Mouse (Mus musculus): Measurements from ENCODE around the gene Camsap3. TPM values are rescaled to one million over a fixed set of nuclear protein-coding genes. Genes with fewer than 3 reads are reported as not detected.
A peak's percentile ranks its signal among the peaks of the same experiment; 100 is the strongest.

Camsap3 gene
- total and polyA plus RNA-seq, 3 experiments, result 0.62 to 5.1 TPM; not detected in 1

DNA sequence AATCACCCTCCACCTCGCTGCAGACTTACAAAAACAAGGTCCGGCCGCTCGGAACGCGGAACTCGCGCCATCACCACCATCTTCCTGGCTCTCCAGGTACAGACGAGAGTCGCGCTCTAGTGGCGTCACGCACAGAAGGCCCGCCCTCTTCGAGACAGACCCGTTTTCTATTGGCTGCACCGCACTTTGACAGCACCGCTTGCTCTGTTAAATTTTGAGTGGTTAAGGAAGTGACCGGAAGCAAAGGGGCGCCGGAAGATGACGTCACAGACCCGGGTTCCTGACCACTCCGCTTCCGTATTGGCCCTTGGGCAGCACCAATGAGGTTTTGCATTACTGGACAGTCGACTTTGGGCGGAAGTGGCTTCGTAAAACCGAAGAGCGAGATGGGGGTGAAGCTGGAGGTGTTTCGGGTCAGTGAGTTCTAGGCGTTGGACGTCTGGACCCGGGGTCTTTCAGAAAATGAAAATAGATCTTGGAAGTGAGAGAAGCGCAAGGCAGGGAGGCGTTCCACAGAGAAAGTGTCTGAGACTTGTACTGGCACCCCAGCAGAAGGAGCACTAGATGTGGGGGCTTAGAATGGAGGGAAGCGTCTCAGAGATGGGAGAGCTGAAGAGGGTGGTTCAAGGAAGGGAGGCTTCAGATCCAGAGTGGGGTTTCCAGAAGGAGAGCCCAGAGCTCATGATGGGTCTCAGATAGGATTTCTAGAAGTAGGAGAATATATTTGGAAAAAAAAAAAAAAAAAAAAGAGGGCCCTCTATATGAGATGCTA is 34.3 kb downstream of the Camsap3 start, which contains the start of the genes Xab2 and Pet100 (continued):
- TF ChIP-seq ZNF384 (IDR thresholded peaks at IDR 0.05; ENCODE audit: low read depth, low read length) (no peak), GATA1 (IDR thresholded peaks at IDR 0.05; ENCODE audit: low read depth, low read length) (0 out of 2 replicates have a peak, but pooled peaks have one; percentile 4), MAZ (IDR thresholded peaks at IDR 0.05; ENCODE audit: low read depth, low read length) (peak; percentile 92), NELFE (IDR thresholded peaks at IDR 0.05; ENCODE audit: low read depth, low read length) (peak; percentile 60)

DNA sequence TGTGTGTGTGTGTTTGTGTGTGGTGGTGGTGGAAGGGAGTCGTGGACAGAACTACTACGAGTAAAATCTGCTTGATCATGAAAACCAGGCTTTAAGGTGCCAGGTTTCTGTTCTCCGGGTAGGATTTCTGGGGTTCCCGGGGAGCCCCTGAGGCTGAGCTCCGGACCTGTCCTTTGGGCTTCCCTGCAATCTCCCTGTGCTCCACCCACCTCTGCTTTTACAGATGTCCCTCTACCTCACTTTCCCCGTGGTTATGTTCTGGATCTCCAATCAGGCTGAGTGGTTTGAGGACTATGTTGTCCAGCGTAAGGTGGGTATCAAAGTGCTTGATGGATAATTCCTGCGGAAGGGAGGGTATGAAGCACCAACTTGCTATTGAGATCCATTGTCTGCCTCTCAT is 35.0 kb downstream of the Camsap3 start:
- TF ChIP-seq CHD1 (IDR thresholded peaks at IDR 0.05; ENCODE audit: low read depth, low read length) (no peak), GATA1 (IDR thresholded peaks at IDR 0.05; ENCODE audit: low read depth, low read length) (no peak), CTCF (IDR thresholded peaks at IDR 0.05 in 2 of 3, conservative IDR thresholded peaks at IDR 0.05 in 1 of 3; ENCODE audit: control insufficient read depth in 1 of 3, insufficient read depth in 1 of 3, low read depth in 2 of 3, low read length in 3 of 3, poor library complexity in 1 of 3, severe bottlenecking in 1 of 3) (no peak), TCF12 (IDR thresholded peaks at IDR 0.05; ENCODE audit: low read depth, low read length) (no peak), JUND (IDR thresholded peaks at IDR 0.05; ENCODE audit: low read depth, low read length) (no peak), USF1 (IDR thresholded peaks at IDR 0.05; ENCODE audit: low read depth, low read length) (no peak), ZMIZ1 (IDR thresholded peaks at IDR 0.05; ENCODE audit: low read depth, low read length) (no peak), MAZ (IDR thresholded peaks at IDR 0.05; ENCODE audit: low read depth, low read length) (no peak), TBP (IDR thresholded peaks at IDR 0.05; ENCODE audit: low read depth, low read length) (no peak)
- Histone ChIP-seq H3K9ac (ENCODE audit: control insufficient read depth, low read depth, low read length, poor library complexity, severe bottlenecking) (peak overlapping the region; percentile 87), H3K79me2 (ENCODE audit: control insufficient read depth, insufficient read depth, low read length, poor library complexity) (peaks cover 29% of the 10 kb centered on the region), H3K27ac (ENCODE audit: control insufficient read depth, low read depth, low read length) (no peak overlapping the region), H3K4me3 (ENCODE audit: control insufficient read depth in 1 of 2, insufficient read depth in 1 of 2, low read depth in 2 of 2, low read length in 2 of 2) (peak overlapping the region; percentile 87 to 99), H3K27me3 (ENCODE audit: control insufficient read depth in 1 of 2, insufficient read depth in 2 of 2, low read length in 2 of 2) (no peaks in the 10 kb centered on the region), H3K9me3 (replicated peaks; ENCODE audit: insufficient read depth, low read length) (no peaks in the 10 kb centered on the region), H3K36me3 (ENCODE audit: control insufficient read depth in 1 of 2, insufficient read depth in 2 of 2, low read length in 2 of 2) (peaks cover 2 to 18% of the 10 kb centered on the region in 2 experiments), H3K4me1 (ENCODE audit: control insufficient read depth in 1 of 2, insufficient read depth in 2 of 2, low read length in 2 of 2) (peaks cover 6 to 13% of the 10 kb centered on the region in 2 experiments)
- DNase-seq (ENCODE audit: low read depth, low spot score), result no peak

DNA sequence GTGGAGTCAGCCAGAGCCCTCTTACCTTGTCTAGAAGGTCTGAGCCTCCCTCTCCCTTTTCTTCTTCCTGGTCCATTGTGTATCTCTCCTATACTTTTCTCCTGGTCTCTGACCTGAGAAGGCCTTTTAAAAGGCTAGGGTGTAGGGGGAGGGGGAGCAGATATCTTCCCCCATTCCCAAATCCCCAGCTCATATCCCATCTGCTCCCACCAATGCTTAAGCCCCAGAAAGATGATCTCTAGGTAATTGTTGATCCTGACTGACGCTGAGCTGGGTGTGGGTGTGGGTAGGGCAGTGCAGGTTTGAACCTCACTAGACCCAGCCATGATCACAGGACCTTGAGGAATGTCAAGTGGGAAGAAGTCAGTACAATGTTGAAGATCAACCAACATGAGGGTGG is 38.4 kb downstream of the Camsap3 start, which contains the start of gene Pcp2:
TSS of gene Pcp2 (minus strand) at position 101 of the 400 bp plus-strand sequence.
- peaks cover 0 to 22% of the 10 kb centered on the region in 2 experiments; a peak in 2 of 4 replicates for H3K36me3 ChIP-seq (ENCODE audit: control insufficient read depth in 1 of 2, insufficient read depth in 2 of 2, low read length in 2 of 2)
- H3K79me2 ChIP-seq (ENCODE audit: control insufficient read depth, insufficient read depth, low read length, poor library complexity), result peaks cover 12% of the 10 kb centered on the region
- H3K27me3 ChIP-seq (ENCODE audit: control insufficient read depth in 1 of 2, insufficient read depth in 2 of 2, low read length in 2 of 2), result no peaks in the 10 kb centered on the region
- H3K9me3 ChIP-seq (replicated peaks; ENCODE audit: insufficient read depth, low read length), result no peaks in the 10 kb centered on the region
- H3K27ac ChIP-seq (ENCODE audit: control insufficient read depth, low read depth, low read length), result peak within 1 kb of the TSS; percentile 14; the same call in 1 of the 2 replicates
- no peak for DNase-seq (ENCODE audit: low read depth, low spot score)
- peaks cover 10 to 25% of the 10 kb centered on the region in 2 experiments for H3K4me1 ChIP-seq (ENCODE audit: control insufficient read depth in 1 of 2, insufficient read depth in 2 of 2, low read length in 2 of 2)
- H3K9ac ChIP-seq (ENCODE audit: control insufficient read depth, low read depth, low read length, poor library complexity, severe bottlenecking), result no peak within 1 kb of the TSS
- H3K4me3 ChIP-seq (ENCODE audit: control insufficient read depth in 1 of 2, insufficient read depth in 1 of 2, low read depth in 2 of 2, low read length in 2 of 2), result no peak within 1 kb of the TSS
- TF ChIP-seq ZMIZ1 (IDR thresholded peaks at IDR 0.05; ENCODE audit: low read depth, low read length) (no peak), E2F4 (IDR thresholded peaks at IDR 0.05; ENCODE audit: borderline replicate concordance, low read depth, low read length) (no peak), POLR2A (IDR thresholded peaks at IDR 0.05; ENCODE audit: control insufficient read depth in 1 of 2, insufficient read depth in 1 of 2, low read depth in 1 of 2, low read length in 2 of 2, poor library complexity in 1 of 2) (no peak), MAX (IDR thresholded peaks at IDR 0.05; ENCODE audit: low read length) (no peak), MEF2A (IDR thresholded peaks at IDR 0.05; ENCODE audit: extremely low read depth, insufficient replicate concordance, low read depth, low read length, poor library complexity, severe bottlenecking) (no peak), MXI1 (IDR thresholded peaks at IDR 0.05; ENCODE audit: low read depth, low read length) (no peak), ZKSCAN1 (IDR thresholded peaks at IDR 0.05; ENCODE audit: low read depth, low read length) (no peak), HCFC1 (IDR thresholded peaks at IDR 0.05; ENCODE audit: low read depth, low read length) (no peak), SMC3 (IDR thresholded peaks at IDR 0.05; ENCODE audit: low read depth, low read length) (no peak), EP300 (IDR thresholded peaks at IDR 0.05; ENCODE audit: low read depth in 1 of 2, low read length in 2 of 2) (no peak), RAD21 (IDR thresholded peaks at IDR 0.05; ENCODE audit: low read depth, low read length) (no peak), TAL1 (IDR thresholded peaks at IDR 0.05; ENCODE audit: low read length) (no peak), MYB (IDR thresholded peaks at IDR 0.05; ENCODE audit: low read depth, low read length) (no peak), UBTF (IDR thresholded peaks at IDR 0.05; ENCODE audit: borderline replicate concordance, insufficient read depth, low read depth, low read length) (no peak), CTCF (IDR thresholded peaks at IDR 0.05 in 2 of 3, conservative IDR thresholded peaks at IDR 0.05 in 1 of 3; ENCODE audit: control insufficient read depth in 1 of 3, insufficient read depth in 1 of 3, low read depth in 2 of 3, low read length in 3 of 3, poor library complexity in 1 of 3, severe bottlenecking in 1 of 3) (no peak)
